Mouse (Mus musculus) cerebellum, adult 9-11 months (tissue): Measurements from ENCODE around the gene Cdca7l.

Source experiments
- DNase-seq: peaks from one replicate; pipeline ENCODE4 v3.0.0; 2022

Gene Cdca7l

DNA sequence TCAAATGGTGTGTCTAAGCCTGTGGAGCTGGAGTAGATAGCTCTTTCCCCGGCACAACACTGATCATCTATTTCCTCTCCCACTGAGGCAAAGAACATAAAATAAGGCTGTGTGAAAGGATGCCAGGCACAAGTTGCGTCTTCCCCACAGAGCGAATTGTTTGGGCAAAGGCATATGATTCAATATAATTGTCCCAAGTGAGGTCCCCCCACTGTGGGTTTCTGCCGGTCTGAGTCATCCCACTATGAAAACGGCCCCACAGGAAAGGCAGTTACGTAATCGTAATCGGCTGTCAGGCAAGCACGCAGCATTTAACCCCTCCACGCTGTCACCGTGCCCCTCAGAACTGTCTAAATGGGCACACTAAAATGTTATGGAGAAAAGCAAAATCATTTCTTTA is 6.0 kb downstream of the Cdca7l start:
- no peak for DNase-seq

DNA sequence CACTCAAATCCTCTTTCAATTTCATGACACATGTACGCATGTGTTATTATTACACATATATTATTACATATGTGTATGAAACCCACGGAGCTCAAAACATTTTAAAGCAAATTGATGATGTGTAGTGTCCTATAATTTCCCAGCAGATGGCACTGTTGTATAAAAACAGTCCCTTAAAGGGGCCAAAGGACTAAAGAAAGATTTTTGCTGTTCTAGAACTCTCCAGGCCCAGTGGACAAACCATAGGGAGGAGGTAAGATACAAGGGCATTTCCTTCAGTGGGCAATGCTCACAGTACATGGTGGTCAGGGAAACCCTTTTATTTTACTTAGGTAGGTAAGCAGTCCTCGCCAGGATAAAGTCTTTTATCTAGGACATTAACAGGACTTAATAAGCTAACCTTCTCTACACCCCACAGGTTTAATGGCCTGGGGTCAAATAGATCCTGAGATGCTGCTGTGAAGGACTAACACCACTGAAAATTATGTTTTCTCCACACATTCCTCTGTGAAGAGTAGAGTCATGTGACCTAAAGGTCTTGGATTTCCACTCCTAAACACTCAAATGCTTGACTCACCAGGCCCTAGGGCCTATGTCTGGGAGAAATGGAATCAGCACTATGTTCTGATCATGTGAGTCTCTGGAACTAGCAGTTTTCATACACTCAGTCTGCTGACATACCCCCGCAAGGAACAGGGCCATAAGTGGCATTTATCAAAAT is 16.2 kb downstream of the Cdca7l start:
- no peak for DNase-seq

DNA sequence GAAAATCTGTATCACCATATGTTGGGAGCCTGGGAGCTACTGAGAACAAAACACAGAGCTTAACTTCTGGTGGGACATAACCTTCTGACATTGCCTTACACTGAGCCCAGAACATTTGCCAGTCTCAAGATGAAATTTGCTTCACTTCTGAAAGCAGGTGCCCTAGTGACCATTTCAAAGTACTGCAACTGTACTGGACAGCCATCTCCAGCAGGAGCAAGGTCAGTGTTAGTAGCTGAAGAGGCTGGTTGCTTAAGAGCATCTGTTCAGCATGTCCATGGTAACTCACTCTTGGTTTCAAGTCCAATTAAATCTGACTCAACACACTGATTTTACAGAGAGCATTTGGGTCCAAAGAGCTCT is 16.8 kb downstream of the Cdca7l start:
- DNase-seq: no peak

DNA sequence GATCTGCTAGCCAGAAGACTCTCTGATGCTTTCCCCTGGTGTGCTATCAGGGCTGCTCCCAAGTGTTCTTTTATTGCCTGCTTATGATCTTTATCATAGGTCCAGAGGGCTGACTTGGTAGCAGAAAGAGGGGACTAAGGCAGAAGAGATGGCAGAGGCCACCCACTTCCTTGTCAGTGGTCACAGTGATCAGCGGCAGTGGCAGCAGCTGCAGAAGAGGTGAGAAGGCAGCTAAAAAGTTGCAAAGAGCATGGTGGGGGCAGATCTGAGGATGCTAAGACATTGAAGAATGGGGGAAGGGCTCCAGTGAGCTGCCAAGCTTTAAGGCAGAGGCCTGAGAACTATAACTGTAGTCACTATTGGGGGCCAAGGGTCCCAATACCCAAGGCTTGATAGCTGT is 17.3 kb downstream of the Cdca7l start:
- DNase-seq: no peak

DNA sequence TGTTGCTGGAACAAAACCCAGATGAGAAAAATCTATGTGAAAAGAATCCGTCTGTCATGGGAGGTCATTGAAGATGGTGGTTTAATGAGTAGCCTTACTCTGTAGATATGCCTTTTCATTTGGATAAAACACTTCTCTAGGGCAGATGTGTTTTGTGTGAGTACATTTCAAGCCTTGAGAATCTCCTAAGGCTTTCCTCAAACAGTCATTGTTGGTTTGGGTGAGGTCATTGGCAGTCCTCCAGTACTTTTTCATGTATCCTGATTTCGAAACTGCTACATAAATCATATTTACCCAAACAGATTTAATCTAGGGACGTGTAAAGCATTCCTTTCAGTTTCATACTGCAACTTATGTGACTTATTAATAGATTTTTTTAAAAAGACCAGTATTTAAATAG is 24.3 kb downstream of the Cdca7l start:
- DNase-seq: no peak

DNA sequence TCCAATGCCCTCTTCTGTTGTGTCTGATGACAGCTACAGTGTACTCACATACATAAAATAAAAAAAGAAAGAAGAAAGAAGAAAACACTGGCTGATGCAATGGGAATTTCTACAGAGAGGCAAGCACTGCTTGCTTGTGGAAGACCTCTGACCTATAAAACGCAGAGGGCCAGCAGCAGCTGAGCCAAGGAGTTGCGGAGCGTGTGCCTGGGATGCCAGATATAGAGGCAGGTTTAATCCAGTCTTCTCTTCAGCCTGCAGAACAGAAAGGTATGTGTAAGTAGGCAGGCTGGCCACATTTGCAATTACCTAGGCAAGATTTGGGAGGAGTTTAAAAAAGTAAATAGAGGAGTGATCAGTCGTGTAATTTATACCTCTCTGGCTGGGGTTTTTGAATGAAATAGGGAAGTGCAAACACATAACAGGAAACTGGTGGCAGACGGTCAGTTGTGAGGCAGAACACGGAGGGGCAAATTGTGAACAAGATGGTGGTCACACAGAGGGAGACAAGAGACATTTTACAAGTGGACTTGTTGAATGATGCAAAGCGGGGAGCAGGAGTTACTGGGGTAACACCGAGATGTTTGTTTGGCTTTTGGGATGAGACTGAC is 27.4 kb downstream of the Cdca7l start:
- DNase-seq: no peak

DNA sequence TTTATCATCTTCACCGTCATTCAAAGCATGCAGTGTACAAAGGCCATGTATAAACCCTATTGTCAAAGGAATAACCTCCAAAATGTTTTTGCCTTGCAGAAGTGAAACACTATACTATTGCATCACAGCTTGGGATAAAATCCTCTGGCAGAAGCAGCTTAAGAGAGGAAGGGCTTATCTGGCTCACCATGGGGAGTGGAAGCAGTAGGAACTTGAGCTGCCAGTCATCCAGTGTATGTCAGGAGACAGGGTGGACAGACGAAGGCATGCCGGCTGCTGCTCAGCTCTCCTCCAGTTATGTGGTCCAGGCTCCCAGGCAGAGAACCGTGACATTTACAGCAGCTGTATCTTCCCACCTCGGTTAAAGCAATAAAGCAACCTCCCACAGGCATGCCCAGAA is 28.1 kb downstream of the Cdca7l start:
- no peak for DNase-seq

DNA sequence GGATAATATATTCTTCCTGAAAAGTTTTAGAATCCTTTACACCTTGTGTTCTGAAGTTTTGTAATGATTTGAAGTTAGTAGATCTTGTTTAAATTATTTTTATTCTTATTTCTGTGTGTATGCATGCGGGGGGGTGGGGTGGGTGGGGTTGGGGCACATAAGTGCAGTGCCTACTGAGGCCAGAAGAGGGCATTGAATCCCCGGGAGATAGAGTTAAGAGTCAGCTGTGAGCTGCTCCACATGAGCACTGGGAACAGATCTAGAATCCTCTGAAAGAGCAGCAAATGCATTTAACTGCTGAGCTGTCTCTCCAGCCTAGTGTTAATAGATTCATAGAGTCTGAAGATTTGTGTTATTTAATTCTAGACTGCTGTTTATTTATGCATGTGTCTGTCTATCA is 30.6 kb downstream of the Cdca7l start:
- DNase-seq: no peak

DNA sequence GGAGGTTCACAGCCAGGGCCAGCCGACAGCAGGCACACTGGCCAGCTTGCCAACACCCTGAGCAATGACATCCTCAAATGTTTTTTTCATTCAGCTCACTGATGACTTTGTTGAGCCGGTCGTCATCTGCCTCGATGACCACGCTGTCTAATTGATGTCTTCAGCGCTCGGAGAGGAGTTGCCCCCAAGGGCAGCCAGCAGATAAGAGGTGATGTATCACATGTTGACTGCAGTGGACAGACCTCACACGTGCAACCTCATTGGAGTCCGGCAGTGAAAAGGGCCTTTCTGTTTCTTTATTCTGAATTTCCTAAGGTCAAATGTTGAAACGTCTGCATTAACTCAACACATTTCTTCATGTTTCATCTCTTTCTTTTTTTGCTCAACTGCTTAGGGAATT is 31.3 kb downstream of the Cdca7l start:
- DNase-seq: no peak

DNA sequence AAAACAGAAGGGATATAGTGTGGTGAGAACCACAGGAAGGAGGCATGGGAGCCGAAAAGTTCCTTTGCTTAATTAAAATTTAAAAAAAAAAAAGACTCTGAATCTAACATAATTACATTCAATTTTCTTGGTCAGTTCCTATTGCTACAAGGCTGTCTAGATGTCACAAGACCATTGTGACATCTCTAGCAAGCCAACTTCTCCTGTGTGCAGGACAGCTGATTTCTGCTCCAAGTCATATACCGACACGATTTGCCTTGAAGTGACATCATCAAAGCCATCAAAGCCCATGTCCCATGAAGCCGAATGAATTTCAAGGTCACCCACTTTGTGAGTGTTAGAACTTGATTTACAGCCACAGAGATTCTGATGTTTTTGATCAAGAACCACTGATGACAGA is 33.3 kb downstream of the Cdca7l start:
- no peak for DNase-seq

DNA sequence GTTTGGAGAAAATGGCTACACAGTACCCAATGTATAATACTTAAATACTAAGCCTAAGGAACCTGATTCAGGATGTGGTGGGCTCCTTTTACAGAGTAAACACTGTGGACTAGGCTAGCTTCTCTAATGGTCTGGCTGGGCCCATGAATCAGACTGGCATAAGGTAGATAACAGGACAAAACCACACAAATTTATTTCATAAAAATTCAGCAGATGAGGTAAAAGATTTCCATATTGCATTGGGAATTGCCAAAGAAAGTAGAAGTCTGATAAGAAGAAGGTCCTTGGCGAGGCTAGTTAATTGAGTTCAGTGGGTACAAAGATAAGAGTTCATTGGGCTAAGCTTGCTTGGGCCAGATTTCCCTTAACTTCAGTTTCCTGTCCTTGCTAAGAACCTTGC is 36.6 kb downstream of the Cdca7l start:
- no peak for DNase-seq

DNA sequence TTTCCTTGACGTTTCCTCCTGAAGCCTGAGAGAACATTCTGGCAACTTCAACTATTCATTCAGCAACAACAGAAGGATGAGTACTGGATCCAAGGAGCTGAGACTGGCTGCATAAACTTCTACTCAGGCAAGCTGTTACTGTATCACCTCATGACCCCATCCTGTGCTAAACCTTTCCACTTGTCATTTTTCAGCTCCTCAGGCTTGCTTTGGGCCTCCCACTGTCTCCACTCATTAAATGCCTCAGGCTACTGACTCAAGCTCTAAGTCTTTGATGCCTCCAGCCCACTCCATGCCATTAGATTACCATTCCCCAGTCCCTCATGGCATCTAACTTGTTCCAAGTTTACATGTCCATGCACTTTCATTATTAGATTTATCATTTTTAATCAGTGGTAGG is 38.6 kb downstream of the Cdca7l start:
- DNase-seq: no peak

DNA sequence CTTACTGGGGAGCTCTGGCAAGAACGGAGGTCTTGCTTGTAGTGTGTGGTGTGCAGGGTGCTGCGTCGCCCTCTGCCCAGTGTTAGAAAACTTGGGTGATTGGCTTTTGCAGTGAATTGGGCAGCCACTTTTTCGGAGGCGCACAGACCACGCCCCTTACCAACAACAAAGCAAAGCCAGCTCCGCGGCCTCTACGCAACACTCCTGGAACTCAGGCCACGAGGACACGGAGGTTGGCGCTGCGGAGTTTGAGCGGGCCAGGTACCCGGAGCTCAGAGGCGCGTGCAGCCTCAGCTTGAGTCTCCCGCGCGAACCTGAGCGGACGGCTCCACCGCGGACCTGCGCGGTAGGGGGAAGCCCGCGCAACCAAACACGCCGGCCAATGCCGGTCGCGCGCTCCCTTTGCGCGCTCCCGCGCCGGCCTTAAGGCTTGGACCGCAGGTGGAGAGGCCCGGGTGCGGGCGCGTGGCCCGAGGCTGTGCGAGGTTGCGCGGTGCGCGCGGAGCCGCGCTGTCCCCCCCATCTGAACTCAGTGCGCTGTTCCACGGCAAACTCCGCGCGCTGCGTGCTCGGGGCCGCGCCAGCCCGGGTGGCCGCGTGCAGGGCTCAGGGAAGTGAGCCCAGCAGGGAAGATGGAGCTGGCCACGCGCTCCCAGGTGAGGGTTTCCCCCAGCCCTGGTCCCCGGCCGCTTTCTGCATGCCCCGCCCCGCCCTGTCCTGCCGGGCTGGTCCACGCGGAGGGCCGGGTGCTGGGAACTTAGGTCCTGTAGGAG is 39.4 kb downstream of the Cdca7l start:
- DNase-seq: peak; percentile 29

DNA sequence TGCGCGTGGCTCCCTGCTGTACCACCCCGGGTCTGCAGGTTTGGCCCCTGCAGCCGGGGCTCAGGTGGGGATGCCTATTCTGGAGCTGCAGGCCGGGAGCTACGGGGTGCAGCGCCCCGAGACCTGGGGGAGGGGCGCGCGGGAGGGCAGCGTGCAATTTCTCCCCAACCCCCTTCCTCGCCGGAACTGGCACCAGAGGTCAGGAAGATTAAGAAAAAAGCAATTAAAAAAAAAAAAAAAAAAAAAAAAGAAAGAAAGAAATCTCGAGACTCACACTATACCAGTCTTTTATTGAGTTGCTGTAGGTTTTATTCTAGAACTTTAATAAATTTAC is 40.0 kb downstream of the Cdca7l start:
- DNase-seq: no peak

DNA sequence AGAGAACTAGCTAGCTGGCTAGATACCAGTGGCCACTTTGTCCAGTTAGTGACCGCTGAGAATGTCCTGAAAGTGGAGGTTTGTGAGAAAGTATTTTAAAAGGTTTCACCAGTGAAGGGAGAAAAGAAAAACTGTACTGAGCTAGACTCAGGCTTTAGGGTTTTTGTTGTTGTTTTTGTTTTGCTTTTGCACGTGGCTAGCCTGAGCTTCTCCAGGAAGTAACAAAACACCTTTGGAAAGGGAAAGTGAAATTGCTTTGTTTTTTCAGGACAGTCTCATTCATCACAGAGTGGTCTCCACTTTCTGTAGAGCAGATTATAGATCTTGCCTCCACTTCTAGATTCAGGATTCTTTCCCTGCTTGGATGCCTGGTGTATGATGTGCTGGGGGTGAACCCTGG is 40.8 kb downstream of the Cdca7l start:
- DNase-seq: no peak

DNA sequence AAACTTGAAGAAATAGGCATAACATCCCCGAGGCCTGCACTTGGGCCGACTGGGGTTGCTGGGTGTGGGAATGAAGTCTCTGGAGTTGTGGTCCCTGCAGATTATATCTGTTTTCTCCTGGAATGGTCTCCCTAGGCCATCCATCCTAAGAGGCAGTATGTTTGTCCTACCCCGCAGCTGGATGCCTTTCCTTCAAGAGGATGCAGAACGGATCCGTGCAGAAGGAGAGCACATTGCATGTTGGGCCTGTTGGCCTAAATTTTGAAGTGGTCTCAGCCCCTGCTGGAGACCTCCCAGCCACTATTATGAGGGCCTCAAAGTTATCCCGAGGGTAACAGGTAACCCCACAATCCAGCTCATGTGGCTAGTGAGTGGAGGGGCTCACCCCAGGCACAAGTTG is 44.5 kb downstream of the Cdca7l start:
- no peak for DNase-seq

DNA sequence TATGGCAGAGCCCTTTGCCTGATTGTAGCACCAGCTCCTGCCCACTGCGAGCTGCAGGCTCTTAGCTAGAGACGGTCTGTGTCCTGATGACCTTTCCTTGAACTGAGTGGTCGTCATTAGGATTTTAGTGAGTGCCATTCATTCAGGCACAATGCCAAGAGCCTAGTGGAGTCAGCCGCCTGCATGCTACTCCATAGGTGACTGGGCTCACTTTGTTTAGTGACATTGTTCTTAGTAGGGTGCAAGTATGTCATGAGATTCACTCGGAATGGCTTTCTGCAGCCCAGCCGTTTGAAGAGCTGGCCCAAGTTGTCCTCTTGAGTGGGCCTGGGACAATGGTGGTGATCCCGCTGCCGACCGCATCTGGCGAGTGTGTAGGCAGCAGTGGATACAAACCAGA is 46.4 kb downstream of the Cdca7l start:
- DNase-seq: no peak

DNA sequence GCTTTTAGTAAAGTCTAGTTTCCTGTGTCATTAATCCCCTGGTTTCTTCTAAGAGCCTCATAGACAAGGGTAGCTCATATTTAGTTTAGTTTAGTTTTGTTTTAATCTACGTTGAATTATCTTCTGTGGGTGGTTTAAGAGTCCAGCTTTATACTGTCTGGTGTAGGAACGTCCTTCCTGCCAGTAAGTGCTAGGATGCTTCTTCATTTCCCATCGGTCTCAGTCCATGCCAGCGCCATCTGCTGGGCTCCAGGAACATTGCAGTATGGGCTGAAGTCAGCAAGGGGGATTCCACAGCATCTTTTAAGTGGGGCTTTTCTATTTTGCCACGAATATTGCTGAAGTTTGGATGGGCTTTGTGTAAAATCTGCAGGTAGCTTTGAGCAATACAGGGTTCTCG is 49.2 kb downstream of the Cdca7l start:
- DNase-seq: peak; percentile 20

DNA sequence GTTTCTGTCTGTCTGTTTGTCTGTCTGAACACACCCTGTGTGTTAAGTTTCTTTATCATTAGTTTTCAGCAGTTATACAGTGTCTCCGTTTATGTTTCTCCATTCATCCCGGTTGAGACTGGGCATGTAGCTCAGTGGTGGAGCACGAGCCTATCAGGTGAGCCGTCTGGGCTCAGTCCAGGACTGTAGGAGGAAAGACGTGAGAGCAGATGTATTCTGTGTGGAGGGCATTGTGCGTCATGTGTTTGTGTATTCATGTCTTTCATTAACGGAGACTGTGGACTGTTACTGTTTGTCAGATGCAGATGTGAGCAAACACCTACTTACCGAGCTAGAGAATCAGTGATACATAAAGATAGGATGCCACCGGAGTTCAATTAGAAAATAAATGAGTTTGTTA is 52.9 kb downstream of the Cdca7l start:
- no peak for DNase-seq

DNA sequence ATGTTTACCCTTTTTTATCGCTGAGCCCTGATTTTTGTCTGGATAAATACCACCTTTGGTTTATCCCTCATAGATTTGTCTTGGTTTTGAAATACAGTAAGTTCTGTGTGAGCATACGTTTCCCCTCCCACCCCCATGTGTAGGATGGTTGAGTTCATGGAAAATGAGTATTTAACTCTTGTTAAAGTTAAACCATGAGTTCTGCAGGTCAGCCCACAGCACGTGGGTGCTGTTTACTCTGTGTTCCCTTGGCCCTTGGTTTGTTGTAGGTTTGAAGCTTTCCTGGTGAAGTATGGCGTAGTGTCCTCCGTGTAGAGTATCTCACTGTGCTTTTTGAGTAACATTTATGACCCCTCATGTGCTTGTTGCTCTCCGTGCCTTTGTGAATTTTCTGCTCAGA is 53.8 kb downstream of the Cdca7l start:
- DNase-seq: no peak

DNA sequence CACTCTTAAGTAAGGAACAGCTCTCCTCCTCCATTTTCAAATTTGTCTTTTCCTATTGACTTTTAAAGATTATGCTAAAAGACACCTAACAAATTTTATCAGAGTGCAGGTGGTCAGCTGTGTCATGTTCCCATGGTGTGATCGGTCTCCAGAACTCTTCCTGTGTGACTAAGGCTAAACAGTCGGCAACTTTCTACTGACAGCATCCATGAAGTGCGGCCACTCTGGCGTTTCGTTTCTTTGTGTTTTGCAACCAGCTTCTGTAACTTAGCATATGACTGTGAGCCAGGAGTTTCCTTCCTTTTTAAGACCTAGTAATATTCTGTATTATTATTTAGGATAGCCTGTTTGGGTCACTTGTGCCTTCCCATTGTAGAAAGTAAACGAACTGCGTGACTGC is 56.8 kb downstream of the Cdca7l start:
- no peak for DNase-seq

DNA sequence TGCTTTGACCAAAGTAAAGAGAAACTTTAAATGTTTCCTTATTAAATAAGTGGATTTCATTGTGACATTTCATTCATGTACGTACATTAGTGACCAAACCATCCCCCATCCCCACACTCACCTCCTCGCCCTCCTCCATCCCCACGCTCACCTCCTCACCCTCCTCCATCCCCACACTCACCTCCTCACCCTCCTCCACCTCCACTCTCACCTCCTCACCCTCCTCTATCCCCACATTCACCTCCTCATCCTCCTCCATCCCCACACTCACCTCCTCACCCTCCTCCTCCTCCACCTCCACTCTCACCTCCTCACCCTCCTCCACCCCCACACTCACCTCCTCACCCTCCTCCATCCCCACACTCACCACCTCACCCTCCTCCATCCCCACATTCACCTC is 57.2 kb downstream of the Cdca7l start:
- DNase-seq: no peak

DNA sequence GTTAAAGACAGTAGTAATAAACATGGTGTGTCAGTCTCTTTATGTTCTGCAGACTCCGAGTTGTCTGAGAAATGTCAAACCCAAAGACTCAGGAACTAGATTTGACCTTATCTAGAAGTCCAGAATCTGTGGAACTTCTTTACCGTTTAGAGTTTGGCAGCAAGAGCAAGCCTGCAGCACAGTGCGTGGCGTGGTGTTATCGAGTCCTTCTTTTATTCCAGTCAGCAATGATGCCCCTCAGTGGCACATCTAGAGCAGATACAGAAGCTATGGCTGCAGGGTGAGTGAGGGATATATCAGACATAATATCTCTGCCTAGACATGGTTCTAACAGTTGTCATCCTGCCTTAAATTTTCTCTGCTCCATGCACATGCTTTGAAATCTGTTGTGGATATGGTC is 58.6 kb downstream of the Cdca7l start:
- DNase-seq: no peak

DNA sequence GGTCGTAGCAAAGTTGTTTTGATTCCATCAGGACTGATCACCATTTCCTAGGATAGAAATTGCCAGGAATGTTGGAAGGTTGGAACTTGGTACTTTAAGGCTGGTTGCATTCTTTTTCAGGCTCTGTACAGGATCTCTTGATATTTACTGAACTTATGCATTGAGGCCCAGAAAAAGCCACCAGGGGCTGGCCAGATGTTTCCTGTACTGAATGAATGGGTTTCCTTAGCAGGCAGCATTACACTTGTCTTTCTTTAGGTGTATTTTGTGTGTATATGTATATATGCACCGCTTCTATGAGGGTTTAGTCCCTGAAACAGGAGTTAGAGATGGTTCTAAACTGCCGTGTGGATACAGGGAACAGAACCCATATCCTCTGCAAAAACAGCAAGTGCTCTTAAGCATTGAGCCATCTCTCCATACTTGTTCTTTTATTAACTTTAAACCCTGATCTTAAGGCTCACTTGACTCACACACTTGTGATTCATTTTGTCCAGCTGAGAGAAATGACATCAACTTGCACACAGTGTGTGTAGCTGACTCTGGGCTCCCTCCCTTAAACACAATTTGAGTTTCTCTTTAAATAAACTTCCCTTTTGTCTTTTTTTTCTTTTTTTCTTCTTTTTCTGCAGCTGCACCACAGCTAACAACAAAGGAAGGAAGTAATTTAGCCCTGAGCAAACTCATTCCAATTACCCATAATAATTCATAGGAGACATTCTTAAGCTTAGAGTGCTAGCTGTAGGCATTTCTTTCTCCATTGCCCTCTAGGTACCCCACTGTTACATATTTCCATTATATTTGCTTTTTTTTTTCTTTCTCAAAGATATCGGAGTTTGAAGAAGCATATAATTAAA is 63.8 kb downstream of the Cdca7l start:
- no peak for DNase-seq
